Mouse (Mus musculus) adrenal gland, postnatal 25 days (tissue): ENCODE data around the gene Higd1a. TPM values are rescaled to one million over a fixed set of nuclear protein-coding genes. Genes with fewer than 3 reads are reported as not detected.

Experiments
- DNase-seq: peaks from one replicate; pipeline ENCODE4 v3.0.0; 2021; ENCODE audit warnings: mixed read lengths
- total RNA-seq: library from RNA; stranded (reverse); gene quantifications from 2 replicates; pipeline ENCODE4 v1.2.3, GENCODE M21; 2021

Higd1a gene
- total RNA-seq, 1 experiment from 2014 or later = 77.9 TPM

- DNase-seq = peak; percentile 80
These were observed 22.7 kb upstream of the Higd1a start for GRCm38 (mm10) chr9:121880840-121881239.

GRCm38 (mm10) chr9:121877052-121877740, 19.0 kb upstream of the Higd1a start:
- peak; percentile 34 for DNase-seq

- no peak for DNase-seq
These were observed 15.4 kb upstream of the Higd1a start for GRCm38 (mm10) chr9:121873578-121873977.

- DNase-seq = no peak
These were observed 14.0 kb upstream of the Higd1a start for GRCm38 (mm10) chr9:121872062-121872683.

- no peak for DNase-seq
These were observed 11.9 kb upstream of the Higd1a start for GRCm38 (mm10) chr9:121869973-121870515.

GRCm38 (mm10) chr9:121869432-121869831, 11.3 kb upstream of the Higd1a start:
- DNase-seq = no peak

GRCm38 (mm10) chr9:121868236-121868635, 10.1 kb upstream of the Higd1a start:
- DNase-seq = no peak

GRCm38 (mm10) chr9:121867632-121868031, 9.5 kb upstream of the Higd1a start:
- no peak for DNase-seq

GRCm38 (mm10) chr9:121865425-121866008, 7.4 kb upstream of the Higd1a start:
- DNase-seq = no peak

GRCm38 (mm10) chr9:121864837-121865236, 6.7 kb upstream of the Higd1a start:
- no peak for DNase-seq

GRCm38 (mm10) chr9:121860921-121861320, 2.8 kb upstream of the Higd1a start:
- DNase-seq = no peak

- DNase-seq = no peak
These were observed 1.2 kb upstream of the Higd1a start for GRCm38 (mm10) chr9:121859345-121859744.

GRCm38 (mm10) chr9:121857474-121858152, 549 bp downstream of the Higd1a start:
- DNase-seq = peak; percentile 99

- DNase-seq = peak; percentile 53
These were observed 1.3 kb downstream of the Higd1a start for GRCm38 (mm10) chr9:121856649-121857416.

GRCm38 (mm10) chr9:121854246-121854645, 3.9 kb downstream of the Higd1a start:
- no peak for DNase-seq

GRCm38 (mm10) chr9:121847842-121848241, 10.3 kb downstream of the Higd1a start:
- no peak for DNase-seq

GRCm38 (mm10) chr9:121847138-121847537, 11.0 kb downstream of the Higd1a start:
- DNase-seq = no peak

- no peak for DNase-seq
These were observed 11.5 kb downstream of the Higd1a start for GRCm38 (mm10) chr9:121846526-121847118.

- DNase-seq = no peak
These were observed 15.2 kb downstream of the Higd1a start for GRCm38 (mm10) chr9:121842914-121843313.

GRCm38 (mm10) chr9:121839622-121839965, 18.6 kb downstream of the Higd1a start:
- DNase-seq = no peak

- peak; percentile 88 for DNase-seq
These were observed 19.1 kb downstream of the Higd1a start, which contains the start of gene Ccdc13 for GRCm38 (mm10) chr9:121838829-121839621. TSS of gene Ccdc13 (minus strand) at chr9:121839461.
